Mouse (Mus musculus) central nervous system, embryonic 11.5 days (tissue): ENCODE measurements around the gene Mst1r. TPM values are rescaled to one million over a fixed set of nuclear protein-coding genes. Genes with fewer than 3 reads are reported as not detected.

ENCODE experiments used
- polyA plus RNA-seq: library from polyadenylated mRNA; depleted of rRNA; stranded (reverse); fragments of >200 nt; gene quantifications from 2 replicates; pipeline ENCODE4 v1.2.3, GENCODE M21; 2012; rRNA removed

The Mst1r gene
- 2.6 and 5.0 TPM in 2 replicates for polyA plus RNA-seq

GRCm38 (mm10) chr9:107906252-107906966 lies at the start of gene Mst1r:
TSS of gene Mst1r (plus strand) at chr9:107906873.

GRCm38 (mm10) chr9:107873137-107873536 lies 33.5 kb upstream of the Mst1r start, which contains the start of gene Rbm6:
TSS of gene Rbm6 (minus strand) at chr9:107873237.

GRCm38 (mm10) chr9:107887804-107888266 lies 18.8 kb upstream of the Mst1r start, which contains the start of gene Mon1a:
TSS of gene Mon1a (plus strand) at chr9:107888151.

GRCm38 (mm10) chr9:107928169-107928568 lies 21.5 kb downstream of the Mst1r start, which contains the start of gene Actl11:
TSS of gene Actl11 (plus strand) at chr9:107928469.

GRCm38 (mm10) chr9:107935374-107935773 lies 28.7 kb downstream of the Mst1r start, which contains the start of gene Camkv:
TSS of gene Camkv (plus strand) at chr9:107935674.

GRCm38 (mm10) chr9:107949922-107950235 lies 43.2 kb downstream of the Mst1r start, which contains the start of gene Traip:
TSS of gene Traip (plus strand) at chr9:107950136.

Other genes with a start within 250 kb of the Mst1r start
- gene Slc38a3, start 237.3 kb upstream of the Mst1r start, polyA plus RNA-seq: 11.8 and 17.3 TPM in 2 replicates
- gene Gnat1, start 227.2 kb upstream of the Mst1r start, polyA plus RNA-seq: 0.21 and 0.30 TPM in 2 replicates
- gene Sema3f, start 196.4 kb upstream of the Mst1r start, polyA plus RNA-seq: 65.6 and 115 TPM in 2 replicates
- gene Rbm5, start 135.9 kb upstream of the Mst1r start, polyA plus RNA-seq: 180 and 206 TPM in 2 replicates
- 98.8 and 117 TPM in 2 replicates for gene Rbm6, start 33.6 kb upstream of the Mst1r start, polyA plus RNA-seq
- 11.7 and 16.7 TPM in 2 replicates for gene Mon1a, start 18.7 kb upstream of the Mst1r start, polyA plus RNA-seq
- not detected in 2 replicates for gene Actl11, start 21.6 kb downstream of the Mst1r start, polyA plus RNA-seq
- gene Camkv, start 28.8 kb downstream of the Mst1r start, polyA plus RNA-seq: 11.2 and 14.5 TPM in 2 replicates
- 17.5 and 37.1 TPM in 2 replicates for gene Traip, start 43.3 kb downstream of the Mst1r start, polyA plus RNA-seq
- gene Uba7, start 68.6 kb downstream of the Mst1r start, polyA plus RNA-seq: 13.7 and 17.7 TPM in 2 replicates
- 1.9 and 5.9 TPM in 2 replicates for gene Gm20661, start 76.2 kb downstream of the Mst1r start, polyA plus RNA-seq
- 31.0 and 53.6 TPM in 2 replicates for gene Inka1, start 79.0 kb downstream of the Mst1r start, polyA plus RNA-seq
- gene Cdhr4, start 85.6 kb downstream of the Mst1r start, polyA plus RNA-seq: 9.7 and 21.1 TPM in 2 replicates
- gene Gm20662, start 89.5 kb downstream of the Mst1r start, polyA plus RNA-seq: 0.68 and 4.3 TPM in 2 replicates
- gene Ip6k1, start 95.6 kb downstream of the Mst1r start, polyA plus RNA-seq: 70.0 and 86.6 TPM in 2 replicates
- 16.1 and 20.8 TPM in 2 replicates for gene Gmppb, start 142.4 kb downstream of the Mst1r start, polyA plus RNA-seq
- 1.9 and 2.9 TPM in 2 replicates for gene Amigo3, start 146.3 kb downstream of the Mst1r start, polyA plus RNA-seq
- 0.83 and 0.87 TPM in 2 replicates for gene Mst1, start 173.6 kb downstream of the Mst1r start, polyA plus RNA-seq
- 56.8 and 62.6 TPM in 2 replicates for gene Rnf123, start 176.5 kb downstream of the Mst1r start, polyA plus RNA-seq
- 65.8 and 71.6 TPM in 2 replicates for gene Apeh, start 187.7 kb downstream of the Mst1r start, polyA plus RNA-seq